Mouse (Mus musculus): ENCODE measurements around the gene Pik3c2a.
A peak's percentile ranks its signal among the peaks of the same experiment; 100 is the strongest.

The Pik3c2a gene

GRCm38 (mm10) chr7:116298389-116298788 lies 144.9 kb downstream of the Pik3c2a start:
- DNase-seq (ENCODE audit: low read depth, low spot score) = no peak

GRCm38 (mm10) chr7:116294961-116295360 lies 148.3 kb downstream of the Pik3c2a start:
- peak; percentile 63 for DNase-seq (ENCODE audit: low read depth, low spot score)

GRCm38 (mm10) chr7:116292377-116292776 lies 150.9 kb downstream of the Pik3c2a start:
- DNase-seq (ENCODE audit: low read depth, low spot score) = no peak

DNA sequence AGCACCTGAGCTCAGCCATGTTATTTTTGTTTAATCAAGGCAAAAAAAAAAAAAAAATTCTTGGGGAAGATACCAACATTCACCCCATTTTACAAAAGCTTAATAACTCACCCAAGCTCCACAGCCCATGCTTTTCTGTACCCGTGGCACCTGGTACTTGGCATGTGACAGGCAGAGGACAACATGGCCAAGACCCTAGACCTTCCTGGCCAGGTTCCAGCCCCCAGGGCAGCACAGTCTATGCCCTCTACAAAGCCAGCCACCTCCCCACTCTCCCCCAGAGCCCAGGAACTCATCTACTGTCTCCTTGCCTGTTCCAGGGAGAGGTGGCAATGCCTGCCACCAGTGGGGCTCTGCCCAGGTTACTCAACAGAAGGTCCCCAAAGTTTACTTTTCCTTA lies 152.7 kb downstream of the Pik3c2a start:
- no peak for DNase-seq (ENCODE audit: low read depth, low spot score)

GRCm38 (mm10) chr7:116288996-116289395 lies 154.3 kb downstream of the Pik3c2a start:
- no peak for DNase-seq (ENCODE audit: low read depth, low spot score)

DNA sequence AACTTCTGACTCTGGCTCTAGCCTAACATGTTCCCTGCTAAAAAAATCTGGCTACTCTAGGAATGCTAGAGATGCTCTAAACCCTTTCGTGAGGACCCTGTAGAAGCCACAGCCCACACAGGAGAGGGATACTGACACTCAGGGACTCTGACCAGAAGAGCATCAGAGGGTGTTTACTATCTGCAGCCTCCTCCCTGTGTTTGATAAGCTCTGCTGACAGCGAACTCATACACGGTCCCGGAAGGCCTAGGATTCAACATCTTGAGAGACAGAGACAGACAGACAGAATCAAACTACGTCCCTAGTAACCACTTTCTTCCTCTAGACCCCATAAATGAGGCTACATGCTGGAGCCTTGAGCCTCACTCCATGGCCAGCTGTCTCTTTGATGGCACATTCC lies 155.3 kb downstream of the Pik3c2a start:
- no peak for DNase-seq (ENCODE audit: low read depth, low spot score)
